Mouse (Mus musculus) myocyte (in vitro differentiated cells): Measurements from ENCODE around the gene Dpep3.

ENCODE experiments used
- CEBPB ChIP-seq: IDR thresholded peaks from 2 replicates; pipeline ENCODE4 v1.6.1; 2011; ENCODE audit warnings: mild to moderate bottlenecking, moderate library complexity; ENCODE audit not compliant: poor library complexity, insufficient read depth, severe bottlenecking
- E2F4 ChIP-seq: IDR thresholded peaks from one replicate; pipeline ENCODE4 v1.6.1; 2011; ENCODE audit warnings: mild to moderate bottlenecking, control low read depth, moderate library complexity; ENCODE audit not compliant: insufficient read depth
- MAX ChIP-seq: IDR thresholded peaks from one replicate; pipeline ENCODE4 v1.6.1; 2011; ENCODE audit warnings: low read depth, mild to moderate bottlenecking, control low read depth
- MYOD1 ChIP-seq, 3 experiments: IDR thresholded peaks; one replicate each; pipeline ENCODE4 v1.6.1; 2011; ENCODE audit warnings: control low read depth in 2 of 3, low read depth in 2 of 3, mild to moderate bottlenecking in 2 of 3, moderate library complexity in 1 of 3; ENCODE audit not compliant: insufficient read length in 2 of 3, control insufficient read depth in 1 of 3
- MYOG ChIP-seq, 3 experiments: IDR thresholded peaks; one replicate each; pipeline ENCODE4 v1.6.1; 2011; ENCODE audit warnings: control low read depth in 2 of 3, low read depth in 2 of 3, mild to moderate bottlenecking in 2 of 3; ENCODE audit not compliant: insufficient read length in 2 of 3, control insufficient read depth in 1 of 3, insufficient read depth in 1 of 3
- POLR2A ChIP-seq: IDR thresholded peaks from one replicate; pipeline ENCODE4 v1.6.1; 2011; ENCODE audit warnings: low read depth, mild to moderate bottlenecking, control low read depth, moderate library complexity; ENCODE audit not compliant: insufficient read length
- POLR2AphosphoS2 ChIP-seq: IDR thresholded peaks from one replicate; pipeline ENCODE4 v1.6.1; 2011; ENCODE audit warnings: low read depth, control low read depth; ENCODE audit not compliant: insufficient read length
- TCF12 ChIP-seq: IDR thresholded peaks from one replicate; pipeline ENCODE4 v1.6.1; 2011; ENCODE audit warnings: mild to moderate bottlenecking, control low read depth; ENCODE audit not compliant: poor library complexity, insufficient read depth, severe bottlenecking
- USF1 ChIP-seq: IDR thresholded peaks from one replicate; pipeline ENCODE4 v1.6.1; 2011; ENCODE audit warnings: low read depth, mild to moderate bottlenecking, control low read depth, moderate library complexity

GRCm38 (mm10) chr8:105969367-105969766, 9.9 kb downstream of the Dpep3 start:
- TF ChIP-seq POLR2AphosphoS2: no peak
- no peak for TF ChIP-seq CEBPB
- no peak for TF ChIP-seq MAX
- no peak for TF ChIP-seq POLR2A
- no peak for TF ChIP-seq USF1
- no peak for TF ChIP-seq MYOD1 (IDR thresholded peaks at IDR 0.05; ENCODE audit: control insufficient read depth in 1 of 3, insufficient read length in 2 of 3, low read depth in 2 of 3)
- no peak for TF ChIP-seq E2F4
- TF ChIP-seq TCF12: no peak
- TF ChIP-seq MYOG (IDR thresholded peaks at IDR 0.05; ENCODE audit: control insufficient read depth in 1 of 3, insufficient read depth in 1 of 3, insufficient read length in 2 of 3, low read depth in 2 of 3): no peak
